Mouse (Mus musculus): ENCODE measurements around the gene Pdia6.

Pdia6 gene

GRCm38 (mm10) chr12:17265971-17266672 is at the start of gene Pdia6:
Gene Pdia6 (plus strand): TSS chr12:17266545.
- DNase-seq (ENCODE audit: low read depth, low spot score), result peak; percentile 97
- no peaks in the 10 kb centered on the region for H3K36me3 ChIP-seq (ENCODE audit: control insufficient read depth, insufficient read depth, low read length, poor library complexity, severe bottlenecking)

GRCm38 (mm10) chr12:17218390-17218789 is 48.0 kb upstream of the Pdia6 start:
- H3K27me3 ChIP-seq (ENCODE audit: control insufficient read depth, insufficient read depth, low read length, poor library complexity, severe bottlenecking), result no peaks in the 10 kb centered on the region
- DNase-seq (ENCODE audit: low read depth, low spot score), result no peak

More at GRCm38 (mm10) chr12:17265971-17266672, at the start of gene Pdia6:
- H3K27me3 ChIP-seq (ENCODE audit: control insufficient read depth, insufficient read depth, low read length, poor library complexity, severe bottlenecking), result no peaks in the 10 kb centered on the region

GRCm38 (mm10) chr12:17219107-17219506 is 47.2 kb upstream of the Pdia6 start:
- no peaks in the 10 kb centered on the region for H3K36me3 ChIP-seq (ENCODE audit: control insufficient read depth, insufficient read depth, low read length, poor library complexity, severe bottlenecking)
- no peak for DNase-seq (ENCODE audit: low read depth, low spot score)
- H3K27me3 ChIP-seq (ENCODE audit: control insufficient read depth, insufficient read depth, low read length, poor library complexity, severe bottlenecking), result no peaks in the 10 kb centered on the region

More at GRCm38 (mm10) chr12:17218390-17218789, 48.0 kb upstream of the Pdia6 start:
- no peaks in the 10 kb centered on the region for H3K36me3 ChIP-seq (ENCODE audit: control insufficient read depth, insufficient read depth, low read length, poor library complexity, severe bottlenecking)

GRCm38 (mm10) chr12:17220631-17221030 is 45.7 kb upstream of the Pdia6 start:
- no peaks in the 10 kb centered on the region for H3K36me3 ChIP-seq (ENCODE audit: control insufficient read depth, insufficient read depth, low read length, poor library complexity, severe bottlenecking)
- no peaks in the 10 kb centered on the region for H3K27me3 ChIP-seq (ENCODE audit: control insufficient read depth, insufficient read depth, low read length, poor library complexity, severe bottlenecking)
- DNase-seq (ENCODE audit: low read depth, low spot score), result no peak

GRCm38 (mm10) chr12:17221891-17222428 is 44.4 kb upstream of the Pdia6 start:
- peak; percentile 28 for DNase-seq (ENCODE audit: low read depth, low spot score)
- H3K36me3 ChIP-seq (ENCODE audit: control insufficient read depth, insufficient read depth, low read length, poor library complexity, severe bottlenecking), result no peaks in the 10 kb centered on the region
- H3K27me3 ChIP-seq (ENCODE audit: control insufficient read depth, insufficient read depth, low read length, poor library complexity, severe bottlenecking), result no peaks in the 10 kb centered on the region

GRCm38 (mm10) chr12:17223050-17223449 is 43.3 kb upstream of the Pdia6 start:
- H3K27me3 ChIP-seq (ENCODE audit: control insufficient read depth, insufficient read depth, low read length, poor library complexity, severe bottlenecking), result no peaks in the 10 kb centered on the region
- no peaks in the 10 kb centered on the region for H3K36me3 ChIP-seq (ENCODE audit: control insufficient read depth, insufficient read depth, low read length, poor library complexity, severe bottlenecking)
- DNase-seq (ENCODE audit: low read depth, low spot score), result no peak

- H3K27me3 ChIP-seq (ENCODE audit: control insufficient read depth, insufficient read depth, low read length, poor library complexity, severe bottlenecking), result no peaks in the 10 kb centered on the region
- H3K36me3 ChIP-seq (ENCODE audit: control insufficient read depth, insufficient read depth, low read length, poor library complexity, severe bottlenecking), result no peaks in the 10 kb centered on the region
- DNase-seq (ENCODE audit: low read depth, low spot score), result no peak
Observed at GRCm38 (mm10) chr12:17225012-17225411, 41.3 kb upstream of the Pdia6 start.

GRCm38 (mm10) chr12:17227903-17228302 is 38.4 kb upstream of the Pdia6 start:
- Histone ChIP-seq H3K36me3 (ENCODE audit: control insufficient read depth, insufficient read depth, low read length, poor library complexity, severe bottlenecking) (no peaks in the 10 kb centered on the region), H3K27me3 (ENCODE audit: control insufficient read depth, insufficient read depth, low read length, poor library complexity, severe bottlenecking) (no peaks in the 10 kb centered on the region)
- DNase-seq (ENCODE audit: low read depth, low spot score), result no peak

- H3K36me3 ChIP-seq (ENCODE audit: control insufficient read depth, insufficient read depth, low read length, poor library complexity, severe bottlenecking), result no peaks in the 10 kb centered on the region
- DNase-seq (ENCODE audit: low read depth, low spot score), result no peak
Observed at GRCm38 (mm10) chr12:17230581-17230980, 35.8 kb upstream of the Pdia6 start.

GRCm38 (mm10) chr12:17231513-17231912 is 34.8 kb upstream of the Pdia6 start:
- no peak for DNase-seq (ENCODE audit: low read depth, low spot score)
- Histone ChIP-seq H3K36me3 (ENCODE audit: control insufficient read depth, insufficient read depth, low read length, poor library complexity, severe bottlenecking) (no peaks in the 10 kb centered on the region), H3K27me3 (ENCODE audit: control insufficient read depth, insufficient read depth, low read length, poor library complexity, severe bottlenecking) (no peaks in the 10 kb centered on the region)

More at GRCm38 (mm10) chr12:17230581-17230980, 35.8 kb upstream of the Pdia6 start:
- H3K27me3 ChIP-seq (ENCODE audit: control insufficient read depth, insufficient read depth, low read length, poor library complexity, severe bottlenecking), result no peaks in the 10 kb centered on the region

- Histone ChIP-seq H3K27me3 (ENCODE audit: control insufficient read depth, insufficient read depth, low read length, poor library complexity, severe bottlenecking) (no peaks in the 10 kb centered on the region), H3K36me3 (ENCODE audit: control insufficient read depth, insufficient read depth, low read length, poor library complexity, severe bottlenecking) (no peaks in the 10 kb centered on the region)
- no peak for DNase-seq (ENCODE audit: low read depth, low spot score)
Observed at GRCm38 (mm10) chr12:17235535-17236313, 30.6 kb upstream of the Pdia6 start.

GRCm38 (mm10) chr12:17238588-17239427 is 27.5 kb upstream of the Pdia6 start:
- no peaks in the 10 kb centered on the region for H3K36me3 ChIP-seq (ENCODE audit: control insufficient read depth, insufficient read depth, low read length, poor library complexity, severe bottlenecking)
- no peak for DNase-seq (ENCODE audit: low read depth, low spot score)
- no peaks in the 10 kb centered on the region for H3K27me3 ChIP-seq (ENCODE audit: control insufficient read depth, insufficient read depth, low read length, poor library complexity, severe bottlenecking)

- DNase-seq (ENCODE audit: low read depth, low spot score), result no peak
- Histone ChIP-seq H3K27me3 (ENCODE audit: control insufficient read depth, insufficient read depth, low read length, poor library complexity, severe bottlenecking) (no peaks in the 10 kb centered on the region), H3K36me3 (ENCODE audit: control insufficient read depth, insufficient read depth, low read length, poor library complexity, severe bottlenecking) (no peaks in the 10 kb centered on the region)
Observed at GRCm38 (mm10) chr12:17239428-17239688, 27.0 kb upstream of the Pdia6 start.

GRCm38 (mm10) chr12:17241016-17241415 is 25.3 kb upstream of the Pdia6 start:
- DNase-seq (ENCODE audit: low read depth, low spot score), result no peak

More at GRCm38 (mm10) chr12:17241016-17241415, 25.3 kb upstream of the Pdia6 start:
- H3K36me3 ChIP-seq (ENCODE audit: control insufficient read depth, insufficient read depth, low read length, poor library complexity, severe bottlenecking), result no peaks in the 10 kb centered on the region
- no peaks in the 10 kb centered on the region for H3K27me3 ChIP-seq (ENCODE audit: control insufficient read depth, insufficient read depth, low read length, poor library complexity, severe bottlenecking)

Measured in splenic B cell, adult 2 months (primary cell).